Mouse (Mus musculus): ENCODE results near the gene Usp54. TPM values are rescaled to one million over a fixed set of nuclear protein-coding genes. Genes with fewer than 3 reads are reported as not detected.

Gene Usp54
- total RNA-seq (2021): 1 to 10 TPM; 3.8 to 5.1 TPM
- long read RNA-seq, experiment 1, partial matches to known transcripts: 2 of 2 reads
- long read RNA-seq, experiment 1, other reads (novel, unspliced or antisense): 0 of 2 reads
- long read RNA-seq, experiment 2, partial matches to known transcripts: 4 of 4 reads
- long read RNA-seq, experiment 2, other reads (novel, unspliced or antisense): 0 of 4 reads

DNA sequence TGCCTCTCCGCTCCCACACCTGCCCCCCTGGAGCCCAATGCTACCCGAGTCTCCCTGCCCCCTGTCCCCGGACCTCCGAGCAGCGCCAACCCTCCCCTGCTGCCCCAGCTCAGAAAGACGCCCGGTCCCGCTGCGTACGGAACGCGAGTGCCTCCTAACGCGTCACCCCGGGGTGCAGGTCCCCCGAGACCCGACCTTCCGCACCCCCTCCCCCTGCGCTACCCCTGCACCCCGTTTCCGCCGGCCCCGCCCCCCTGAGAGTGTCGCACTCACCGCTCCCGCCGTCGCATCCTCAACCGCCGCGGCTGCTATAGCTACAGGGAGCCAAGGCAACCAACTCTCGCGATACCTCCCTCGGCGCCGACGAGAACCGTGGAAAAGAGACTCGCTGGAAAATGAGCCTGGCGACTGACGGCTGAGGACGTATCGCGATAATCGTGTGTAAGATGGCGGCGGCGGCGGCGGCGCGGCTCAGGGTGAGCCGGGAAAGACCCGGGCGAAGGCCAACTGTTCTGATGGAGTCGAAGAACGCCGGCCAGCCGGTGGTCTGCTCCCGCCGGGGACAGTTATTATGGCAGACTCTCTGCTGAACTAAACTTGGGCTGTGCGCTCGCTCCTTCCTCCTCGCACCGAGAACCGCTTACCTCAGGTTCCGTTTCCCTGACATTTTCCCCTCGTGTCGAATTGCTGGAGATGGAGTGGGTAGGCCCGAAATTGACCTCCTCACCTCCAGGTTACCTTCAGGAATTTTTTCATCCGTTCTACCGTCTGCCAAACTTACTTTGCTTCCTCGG lies at the start of gene Usp54:
TSS of gene Usp54 (minus strand) at position 420 of the 794 bp plus-strand sequence.
- peak; percentile 96 for DNase-seq

DNA sequence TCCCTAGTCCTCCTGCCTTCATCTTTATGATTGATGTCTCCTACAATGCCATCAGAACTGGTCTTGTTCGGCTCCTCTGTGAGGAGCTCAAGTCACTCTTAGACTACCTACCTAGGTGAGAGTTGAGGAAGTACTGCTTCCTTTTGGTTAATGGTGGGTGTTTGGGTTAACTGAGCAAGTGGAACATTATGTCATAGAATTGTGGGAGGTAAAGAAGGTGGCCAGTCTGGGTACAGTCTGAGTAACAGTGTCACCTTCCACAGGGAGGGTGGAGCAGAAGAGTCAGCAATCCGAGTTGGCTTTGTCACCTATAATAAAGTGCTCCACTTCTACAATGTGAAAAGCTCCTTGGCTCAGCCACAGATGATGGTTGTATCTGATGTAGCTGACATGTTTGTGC lies 48.1 kb upstream of the Usp54 start:
- DNase-seq: no peak

DNA sequence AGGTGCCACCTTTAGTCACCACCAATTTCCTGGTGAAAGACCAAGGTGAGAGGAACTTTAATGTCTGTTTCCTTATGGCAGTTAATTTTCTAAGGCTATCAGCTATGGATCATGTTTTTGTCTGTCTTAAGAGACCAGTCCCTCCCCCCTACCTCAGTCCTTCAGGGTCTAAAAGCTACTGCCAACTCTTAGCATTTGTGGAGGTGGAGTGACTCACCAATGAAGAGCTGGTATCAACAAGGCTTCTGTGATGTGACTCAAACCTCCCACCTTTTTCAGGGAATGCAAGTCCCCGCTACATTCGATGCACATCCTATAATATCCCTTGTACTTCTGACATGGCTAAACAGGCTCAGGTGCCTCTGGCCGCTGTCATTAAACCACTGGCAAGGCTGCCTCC lies 45.7 kb upstream of the Usp54 start:
- no peak for DNase-seq

DNA sequence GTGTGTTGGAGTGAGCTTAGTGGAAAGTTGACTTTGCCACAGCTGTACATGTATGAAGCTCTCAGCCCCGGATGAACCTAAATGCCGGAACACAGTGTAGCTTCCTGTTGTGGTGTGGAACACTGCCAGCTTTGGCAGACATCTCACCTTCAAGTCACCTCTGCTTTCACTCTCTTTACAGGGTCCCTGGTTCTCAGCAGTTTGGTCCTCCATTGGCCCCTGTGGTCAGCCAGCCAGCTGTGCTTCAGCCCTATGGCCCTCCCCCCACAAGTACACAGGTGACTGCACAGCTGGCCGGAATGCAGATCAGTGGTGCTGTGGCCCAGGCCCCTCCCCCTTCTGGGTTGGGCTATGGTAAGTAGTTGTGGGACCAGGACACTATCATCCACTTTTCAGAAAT lies 41.6 kb upstream of the Usp54 start:
- no peak for DNase-seq

DNA sequence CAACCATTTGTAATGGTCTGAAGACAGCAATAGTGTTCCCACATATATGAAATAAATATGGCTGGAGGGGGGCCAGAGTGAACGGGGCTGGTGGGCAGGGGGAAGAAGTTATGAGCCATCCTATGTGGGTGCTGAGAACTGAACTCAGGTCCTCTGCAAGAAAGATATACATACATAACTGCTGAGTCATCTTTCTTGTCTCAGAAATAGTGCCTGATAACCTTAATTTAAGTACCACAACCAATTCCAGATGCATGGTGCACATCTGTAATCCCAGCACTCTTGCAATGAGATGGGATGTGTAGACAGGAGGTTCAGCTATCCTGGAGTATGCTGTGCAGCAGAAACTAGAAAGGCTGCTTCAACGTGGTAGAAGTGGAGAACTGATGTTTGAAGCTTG lies 40.9 kb upstream of the Usp54 start:
- no peak for DNase-seq

DNA sequence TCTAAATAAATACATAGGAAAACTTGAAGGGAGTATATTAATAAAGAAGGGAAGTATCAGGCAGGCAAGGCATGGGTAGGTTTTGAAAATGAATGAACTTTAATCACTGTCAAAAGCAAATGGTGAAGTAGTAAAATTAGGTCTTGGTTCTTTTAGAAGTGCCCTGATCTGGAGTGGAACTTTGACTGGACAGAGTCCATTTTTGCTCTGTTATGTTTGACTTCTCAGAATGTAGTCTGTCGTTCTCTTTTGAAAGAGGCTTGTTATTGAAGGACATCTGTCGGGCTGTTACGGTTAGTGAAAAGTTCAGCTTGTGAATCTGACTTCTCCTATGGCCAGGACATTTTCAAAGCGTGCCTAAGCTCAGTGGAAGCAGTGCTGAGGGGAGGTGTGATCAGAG lies 37.0 kb upstream of the Usp54 start:
- no peak for DNase-seq

DNA sequence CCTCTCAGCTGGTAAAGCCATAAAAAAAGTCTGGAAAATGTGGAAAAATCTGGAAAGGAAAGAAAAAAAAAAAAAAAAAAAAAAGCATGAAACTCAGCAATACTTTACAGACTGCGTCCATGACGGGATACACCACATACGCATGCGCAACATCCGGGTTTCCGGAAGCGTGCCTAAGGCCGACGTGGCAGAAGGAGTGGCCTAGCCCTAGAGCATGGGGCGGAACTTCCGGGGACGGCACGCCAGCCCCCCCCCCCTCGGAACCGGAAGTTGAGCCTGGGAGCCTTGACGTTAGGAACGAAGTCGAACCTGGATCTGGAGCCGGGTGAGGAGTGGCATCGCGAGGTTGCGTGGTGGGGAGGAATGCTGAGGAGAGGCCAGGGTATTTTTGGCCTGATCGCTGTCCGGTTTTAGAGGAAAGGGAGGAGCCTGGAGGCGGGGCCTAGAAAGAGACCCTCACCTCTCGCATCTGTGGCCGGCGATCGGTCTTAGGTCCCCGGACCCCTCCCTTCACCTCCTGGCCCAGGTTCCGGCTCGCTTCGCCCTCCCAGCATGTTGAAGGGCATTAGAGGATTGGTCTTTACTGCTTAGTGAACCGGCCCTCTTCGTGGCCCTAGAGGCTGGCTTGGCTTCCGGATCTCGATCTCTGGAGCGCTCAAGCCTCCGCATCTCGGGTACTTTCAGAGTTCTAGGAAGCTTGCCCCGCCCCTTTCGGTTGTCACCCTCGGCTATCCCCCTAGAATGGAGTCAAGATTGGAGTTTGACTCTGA lies 33.4 kb upstream of the Usp54 start, which contains the start of gene Sec24c:
TSS of gene Sec24c (plus strand) at position 245 of the 770 bp plus-strand sequence.
- DNase-seq: peak; percentile 95

DNA sequence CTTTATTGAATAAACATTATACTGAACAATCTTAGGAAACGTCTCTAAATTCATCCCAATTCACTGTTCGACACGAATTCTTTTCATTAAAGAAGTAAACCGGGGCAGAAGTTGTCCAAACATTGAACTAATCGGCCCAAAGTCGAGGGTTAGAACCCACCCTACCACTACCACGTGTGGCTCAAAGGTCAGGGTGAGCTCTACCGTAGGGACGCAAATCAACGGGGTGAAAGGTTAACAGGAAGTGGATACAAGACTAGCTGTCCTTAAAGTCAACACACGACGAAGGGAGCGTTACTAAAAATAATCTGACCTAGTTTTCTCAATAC lies 32.8 kb upstream of the Usp54 start:
- DNase-seq: no peak

DNA sequence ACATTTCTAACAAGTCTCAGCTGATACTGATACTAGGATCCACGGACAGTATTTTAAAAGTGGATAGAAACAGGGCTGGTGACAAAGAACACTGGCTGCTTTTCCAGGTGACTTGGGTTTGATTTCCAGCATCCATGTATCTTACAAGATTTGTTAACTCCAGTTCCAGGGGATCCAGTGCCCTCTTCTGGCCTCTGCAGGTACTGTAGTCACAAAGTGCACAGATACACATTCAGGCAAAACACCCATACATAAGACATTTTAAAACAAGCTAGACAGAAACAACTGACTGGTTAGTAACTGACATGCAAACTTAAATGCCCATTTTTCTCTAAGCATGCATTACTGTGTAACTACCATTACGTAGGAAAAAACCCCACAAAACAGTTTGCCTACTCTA lies 32.1 kb upstream of the Usp54 start:
- DNase-seq: no peak

DNA sequence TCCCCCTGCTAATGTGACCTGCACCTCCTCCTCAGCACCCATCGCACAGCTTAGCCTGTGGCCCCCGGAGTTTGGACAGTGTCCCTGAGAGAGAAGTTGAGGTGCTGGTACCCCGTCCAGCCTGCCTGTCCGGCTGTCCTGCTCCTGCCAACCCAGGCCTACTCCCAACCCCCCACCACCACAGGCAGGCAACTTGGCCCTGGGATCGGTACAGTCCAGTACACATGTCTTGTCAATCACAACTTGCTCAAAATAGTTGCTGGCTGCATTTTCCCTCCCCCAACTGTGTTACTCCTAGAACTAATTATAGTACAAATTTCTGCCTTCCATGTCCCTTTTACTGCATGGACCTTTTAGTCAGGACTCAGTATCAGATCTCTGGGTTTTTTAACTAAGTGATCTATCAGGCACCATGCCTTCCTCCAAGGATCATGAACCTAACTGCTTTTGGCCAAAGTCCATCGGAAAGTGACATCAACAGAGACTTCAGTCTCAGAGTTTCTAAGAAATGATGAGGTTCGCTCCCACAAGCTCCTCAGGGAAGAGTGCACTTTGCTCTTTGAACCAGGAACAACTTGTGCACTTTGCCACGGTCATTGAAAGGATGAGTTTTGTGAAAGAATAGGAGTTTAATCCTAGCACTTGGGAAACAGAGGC lies 27.4 kb upstream of the Usp54 start, which contains the start of gene Synpo2l:
TSS of gene Synpo2l (minus strand) at position 201 of the 657 bp plus-strand sequence.
- DNase-seq: peak; percentile 87

DNA sequence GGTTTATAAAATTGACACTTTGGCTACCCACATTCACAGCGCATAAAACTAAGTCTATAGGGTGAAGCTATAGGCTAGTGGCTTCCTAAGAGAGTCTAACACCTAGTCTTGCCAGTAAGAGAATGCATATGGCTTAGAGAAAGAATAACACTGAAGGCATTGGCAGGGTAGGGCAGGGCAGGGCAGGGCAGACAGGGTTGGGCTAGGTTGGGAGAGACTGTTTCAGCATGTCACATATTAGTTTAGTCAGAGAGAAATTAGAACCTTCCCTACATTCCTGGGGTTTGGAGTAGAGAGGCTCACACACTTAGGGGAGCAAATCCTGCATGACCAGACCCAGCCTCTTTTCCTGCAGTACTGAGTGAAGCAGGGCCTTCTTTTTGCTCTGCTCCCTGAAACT lies 26.6 kb upstream of the Usp54 start:
- no peak for DNase-seq

DNA sequence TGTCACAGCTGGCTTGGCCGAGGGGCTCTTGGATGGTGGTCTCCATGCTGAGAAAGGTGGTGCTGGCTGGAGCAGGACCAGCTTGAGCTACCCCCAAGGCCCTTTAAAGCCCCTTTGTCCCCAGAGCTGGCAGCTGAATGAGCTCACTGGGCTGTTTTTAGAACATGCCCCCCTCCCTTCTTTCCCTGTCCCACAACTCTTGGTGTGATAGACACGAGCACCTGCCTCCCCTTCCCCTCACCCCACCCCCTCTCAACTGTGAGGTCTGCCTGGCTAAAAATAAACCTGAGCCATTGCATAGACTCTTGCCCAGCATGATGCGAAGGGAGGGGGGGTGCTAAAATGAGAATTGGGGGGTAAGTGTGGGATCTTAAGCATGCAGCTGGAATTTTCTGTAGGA lies 23.6 kb upstream of the Usp54 start:
- peak; percentile 73 for DNase-seq

DNA sequence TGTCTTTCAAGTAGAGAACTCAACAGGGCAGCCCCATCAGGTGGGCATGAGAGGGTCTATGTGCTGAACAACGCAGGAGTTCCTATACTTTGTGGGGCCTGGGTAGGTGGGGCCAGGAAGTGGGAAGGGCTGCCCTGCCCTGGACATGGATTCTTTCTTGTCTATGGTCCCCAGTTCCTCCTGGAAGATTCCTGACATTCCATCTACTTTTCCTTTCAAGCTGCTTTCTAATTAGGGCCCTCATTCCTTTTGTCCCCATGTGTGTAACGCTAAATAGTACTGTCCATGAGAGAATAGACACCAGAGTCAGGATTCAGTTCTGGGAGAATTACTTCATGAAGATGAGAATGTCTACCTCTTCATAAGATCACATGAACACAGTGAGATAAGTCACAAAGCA lies 22.7 kb upstream of the Usp54 start:
- DNase-seq: no peak

DNA sequence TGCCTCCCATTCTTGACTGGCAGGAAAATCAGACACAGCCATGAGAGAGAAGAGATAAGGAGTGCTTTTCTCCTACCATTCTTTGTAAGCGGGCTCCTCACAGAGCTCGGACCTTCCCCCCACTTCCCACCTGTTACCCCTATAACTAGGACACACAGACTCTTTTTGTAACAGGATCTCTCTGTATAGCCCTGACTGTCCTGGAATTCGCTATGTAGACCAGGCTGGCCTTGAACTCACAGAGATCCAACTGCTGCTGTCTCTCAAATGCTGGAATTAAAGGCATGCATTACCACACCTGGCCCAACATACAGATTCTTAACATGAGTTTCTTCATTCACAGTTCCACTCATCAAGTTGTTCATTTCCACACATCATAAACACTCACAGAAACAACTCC lies 21.9 kb upstream of the Usp54 start:
- no peak for DNase-seq

DNA sequence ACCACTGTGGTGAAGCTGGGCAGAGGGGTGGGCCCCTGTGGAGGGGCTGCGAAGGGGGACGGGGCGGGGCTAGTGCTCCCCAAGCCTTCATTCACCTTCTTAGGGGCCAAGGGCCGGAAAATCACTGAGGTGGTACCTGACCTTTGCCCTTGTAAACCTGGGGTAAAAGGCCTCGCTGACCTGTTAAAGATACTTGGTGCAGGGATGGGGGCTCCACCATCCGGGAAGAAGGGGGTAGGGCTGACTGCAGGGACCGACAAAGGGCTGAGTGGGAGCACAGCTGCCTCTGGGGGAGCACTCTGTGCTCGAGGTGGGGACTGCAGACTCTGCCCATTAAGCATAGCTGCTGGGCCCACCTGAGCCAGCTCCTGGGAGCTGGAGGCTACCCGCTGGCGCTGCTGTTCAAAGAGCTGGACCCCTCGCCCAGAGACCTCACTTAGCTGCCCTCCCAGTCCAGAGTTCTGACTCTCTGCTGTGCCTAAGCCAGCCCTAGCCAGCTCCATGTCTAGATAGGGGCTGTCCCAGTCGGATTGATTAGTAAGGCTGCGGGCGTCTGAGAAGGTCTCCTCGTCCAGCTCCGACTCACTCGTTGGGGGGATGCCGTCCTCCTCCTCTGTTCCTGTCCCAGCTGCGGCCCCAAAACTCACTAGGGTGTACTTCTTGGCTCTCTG lies 20.9 kb upstream of the Usp54 start:
- no peak for DNase-seq

DNA sequence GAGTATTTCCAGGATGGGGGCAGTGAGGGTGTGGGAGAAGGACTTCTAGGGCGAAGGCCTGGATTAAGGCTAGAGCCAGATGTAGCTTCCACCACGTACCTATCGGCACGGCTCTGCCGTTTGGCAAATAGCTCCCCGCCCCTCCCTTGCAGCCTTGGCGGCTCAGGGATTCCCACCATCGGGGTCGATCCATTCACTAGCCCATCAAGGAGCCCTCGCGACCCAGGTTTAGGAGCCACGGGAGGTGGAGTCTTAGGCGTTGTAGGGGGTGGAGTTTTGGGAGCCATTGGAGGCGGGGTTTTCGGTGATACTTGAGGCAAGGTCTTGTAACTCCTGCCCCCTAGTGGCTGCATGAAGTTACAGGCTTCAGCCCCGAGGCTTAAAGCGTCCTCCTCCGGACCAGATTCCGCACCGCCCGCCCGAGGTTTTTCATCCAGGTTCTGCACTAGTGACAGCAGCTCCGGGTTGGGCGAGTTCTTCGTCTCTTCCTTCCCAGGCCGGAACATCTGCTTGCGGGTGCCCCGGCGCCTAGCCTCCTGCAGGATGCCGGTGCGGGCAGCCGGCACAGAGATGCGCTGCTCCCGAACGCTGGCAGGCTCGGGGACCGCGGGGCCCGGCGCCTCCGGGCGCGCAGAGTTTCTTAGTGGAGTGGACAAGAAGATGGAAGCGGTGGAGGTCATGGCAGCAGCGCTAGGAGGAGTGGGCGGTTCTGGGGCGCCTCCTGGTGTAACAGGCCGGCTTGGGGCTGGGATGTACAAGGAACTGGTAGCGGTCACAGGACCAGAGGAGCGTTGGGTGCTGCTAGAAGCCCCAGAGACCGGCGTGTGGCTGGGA lies 20.2 kb upstream of the Usp54 start:
- peak; percentile 90 for DNase-seq

DNA sequence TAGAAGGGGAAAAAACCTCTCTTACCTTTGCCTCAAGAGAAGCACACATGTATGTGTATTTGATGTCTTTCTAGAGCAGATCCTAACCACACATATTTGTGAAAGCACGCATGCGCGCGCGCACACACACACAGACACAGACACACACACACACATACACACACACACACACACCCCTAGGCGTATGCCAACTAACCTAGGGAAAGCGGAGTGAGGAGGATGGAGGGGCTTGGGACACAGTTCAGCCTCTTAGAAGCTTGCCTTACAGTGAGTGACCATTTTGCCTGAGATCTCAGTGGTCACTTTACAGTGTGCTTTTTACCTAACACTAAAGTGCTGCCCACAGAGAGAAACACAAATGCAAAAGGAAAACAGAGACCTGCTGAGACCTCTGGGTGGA lies 18.8 kb upstream of the Usp54 start:
- DNase-seq: no peak

DNA sequence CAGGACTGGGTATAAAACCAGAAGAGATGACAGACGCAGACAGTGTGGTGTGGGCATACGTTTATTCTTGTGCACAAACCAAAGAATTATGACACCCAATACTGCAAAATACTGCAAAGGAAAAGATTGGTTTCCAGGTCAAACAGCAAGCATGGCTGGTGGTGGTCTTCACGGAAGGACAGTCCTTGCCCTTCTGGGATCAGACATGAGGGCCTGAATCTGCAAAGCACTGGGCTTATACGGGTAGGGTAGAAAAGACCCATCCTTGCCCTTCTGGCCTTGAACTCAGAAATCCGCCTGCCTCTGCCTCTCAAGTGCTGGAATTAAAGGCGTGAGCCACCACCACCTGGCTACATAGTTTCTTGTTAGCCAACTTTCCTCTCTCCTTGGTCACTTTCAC lies 18.0 kb upstream of the Usp54 start:
- DNase-seq: no peak

DNA sequence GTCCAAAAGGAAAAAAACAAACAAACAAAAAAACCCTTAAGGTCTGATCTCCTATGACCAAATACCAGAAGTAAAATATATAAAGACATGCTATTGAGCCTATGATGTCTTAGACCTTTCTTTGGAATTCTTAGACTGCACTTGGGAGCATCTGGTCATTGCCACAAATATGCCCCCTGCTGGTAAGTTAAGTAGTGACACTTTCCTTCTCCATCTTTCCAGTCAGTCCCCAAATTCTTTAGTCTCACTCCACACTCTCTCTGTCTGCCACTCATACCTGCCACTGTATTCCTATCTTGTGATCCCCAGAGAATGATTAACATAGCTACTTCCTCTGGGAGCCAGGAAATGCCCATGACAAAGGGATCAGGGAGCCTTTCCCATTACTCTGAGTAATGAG lies 17.5 kb upstream of the Usp54 start:
- no peak for DNase-seq

DNA sequence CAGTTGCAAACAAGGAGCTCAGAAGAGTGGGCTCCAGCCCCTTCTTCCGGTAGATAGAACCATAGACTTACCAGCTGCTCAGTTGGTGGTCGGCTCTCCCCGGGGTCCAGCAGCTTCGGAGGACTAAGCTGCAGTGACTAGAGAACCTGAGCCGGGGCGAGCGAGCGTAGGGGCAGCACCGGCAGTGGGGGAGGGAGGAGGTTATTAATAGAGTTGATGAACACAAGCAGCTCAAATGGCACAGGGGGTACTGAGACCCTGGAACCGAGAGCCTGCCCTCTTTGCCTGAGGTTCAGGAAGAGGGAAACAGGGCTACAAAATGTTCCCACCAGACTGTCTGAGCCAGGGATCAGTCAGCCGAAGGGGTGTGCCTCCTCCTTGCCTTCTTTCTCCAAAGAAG lies 15.5 kb upstream of the Usp54 start, which contains the start of gene Myoz1:
TSS of gene Myoz1 (minus strand) at position 180 of the 400 bp plus-strand sequence.
- peak; percentile 79 for DNase-seq

DNA sequence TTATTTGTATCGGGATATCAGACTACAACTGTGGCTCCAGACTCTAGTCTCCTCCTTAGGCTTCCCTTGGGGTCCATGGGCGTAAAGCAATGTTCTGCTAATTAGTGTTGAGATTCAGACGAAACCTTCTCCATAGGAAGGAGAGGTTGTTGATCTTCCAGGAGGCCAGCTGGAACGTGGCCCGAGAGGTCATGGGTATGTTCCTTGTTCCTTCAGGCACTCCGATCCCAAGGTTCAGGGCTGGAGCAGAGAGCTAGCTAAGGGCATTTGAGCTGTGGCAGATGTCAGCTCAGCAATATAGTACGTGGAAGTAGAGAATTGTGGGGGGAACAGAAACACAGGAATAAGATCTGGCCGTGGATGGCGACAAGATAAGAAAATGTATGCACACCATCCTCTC lies 14.9 kb upstream of the Usp54 start:
- peak; percentile 68 for DNase-seq

All from gastrocnemius, postnatal 25 days (tissue).